Mouse (Mus musculus): ENCODE results near the gene Cyb5b. TPM values are rescaled to one million over a fixed set of nuclear protein-coding genes. Genes with fewer than 3 reads are reported as not detected.
"Not testable (repeated sequence)": the region's sequence is repeated elsewhere in the genome, so short reads cannot be mapped to it uniquely, and the experiment has no call there.

Cyb5b gene
- polyA plus RNA-seq, 1 experiment from 2014 or later, result 116 TPM

DNA sequence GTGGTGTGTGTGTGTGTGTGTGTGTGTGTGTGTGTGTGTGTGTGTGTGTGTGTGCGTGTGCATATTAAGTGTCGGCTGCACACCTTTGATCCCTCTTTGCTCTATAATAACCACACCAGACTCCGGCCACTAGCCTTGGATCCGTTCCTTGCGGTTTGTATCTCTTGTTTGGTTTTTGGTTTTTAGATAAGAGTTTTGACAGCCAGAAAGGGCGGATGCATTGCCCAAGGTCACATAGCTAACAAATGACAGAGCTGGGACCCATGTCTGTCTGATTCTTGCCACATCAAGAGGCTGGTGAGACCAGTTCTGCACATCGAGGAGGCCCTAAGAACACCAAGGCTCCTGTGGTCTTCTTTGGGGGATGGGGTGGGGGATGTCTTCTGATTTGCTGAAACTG, 58.7 kb downstream of the Cyb5b start:
- Histone ChIP-seq H3K27me3 (ENCODE audit: insufficient read depth, low read length) (no peaks in the 10 kb centered on the region), H3K4me1 (replicated peaks; ENCODE audit: insufficient read depth, low read length) (peaks cover 4% of the 10 kb centered on the region; the same call in 1 of the 2 replicates), H3K4me2 (ENCODE audit: low read length) (no peak overlapping the region), H3K27ac (no peak overlapping the region), H3K4me3 (replicated peaks; ENCODE audit: low read depth, low read length) (no peak overlapping the region), H3K36me3 (ENCODE audit: insufficient read depth, low read length) (no peaks in the 10 kb centered on the region), H3K9ac (ENCODE audit: low read depth, low read length) (no peak overlapping the region), H3K9me3 (replicated peaks; ENCODE audit: low read length) (no peaks in the 10 kb centered on the region)
- TF ChIP-seq CTCF (IDR thresholded peaks at IDR 0.05; ENCODE audit: low read depth), result no peak
- ATAC-seq (replicated peaks; ENCODE audit: low FRiP score, low read depth), result no peak
- DNase-seq (ENCODE audit: low spot score), result no peak
- WGBS, result 85% methylated on average over 7 of the region's 7 CpGs

DNA sequence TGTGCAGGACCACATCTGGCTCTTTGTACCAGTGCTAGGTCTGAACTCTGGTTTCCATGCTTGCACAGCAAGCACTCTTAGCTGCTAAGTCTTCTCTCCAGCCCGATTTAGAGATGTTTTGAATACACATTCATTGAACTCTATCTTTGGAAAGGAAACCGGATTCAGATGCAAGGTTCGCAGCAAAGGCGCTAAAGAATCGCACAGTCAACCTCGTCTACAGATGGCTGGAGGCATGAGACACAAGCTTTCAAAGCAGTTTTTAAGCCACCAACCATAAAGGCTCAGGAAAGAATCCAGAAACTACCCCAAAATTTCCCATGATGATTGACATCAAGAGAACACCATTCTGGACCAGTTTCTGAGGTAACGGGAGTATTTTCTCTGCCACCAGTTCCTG, 61.6 kb downstream of the Cyb5b start:
- H3K9me3 ChIP-seq (replicated peaks; ENCODE audit: low read length), result no peaks in the 10 kb centered on the region
- DNase-seq (ENCODE audit: low spot score), result no peak
- no peak for ATAC-seq (replicated peaks; ENCODE audit: low FRiP score, low read depth)
- peaks cover under 1% of the 10 kb centered on the region; the same call in 1 of the 2 replicates for H3K4me1 ChIP-seq (replicated peaks; ENCODE audit: insufficient read depth, low read length)
- no peak overlapping the region for H3K4me2 ChIP-seq (ENCODE audit: low read length)
- no peak for TF ChIP-seq CTCF (IDR thresholded peaks at IDR 0.05; ENCODE audit: low read depth)
- H3K27me3 ChIP-seq (ENCODE audit: insufficient read depth, low read length), result no peaks in the 10 kb centered on the region
- no peaks in the 10 kb centered on the region for H3K36me3 ChIP-seq (ENCODE audit: insufficient read depth, low read length)
- H3K27ac ChIP-seq, result no peak overlapping the region
- no peak overlapping the region for H3K9ac ChIP-seq (ENCODE audit: low read depth, low read length)
- WGBS, result 87% methylated on average over 7 of the region's 7 CpGs
- no peak overlapping the region for H3K4me3 ChIP-seq (replicated peaks; ENCODE audit: low read depth, low read length)

DNA sequence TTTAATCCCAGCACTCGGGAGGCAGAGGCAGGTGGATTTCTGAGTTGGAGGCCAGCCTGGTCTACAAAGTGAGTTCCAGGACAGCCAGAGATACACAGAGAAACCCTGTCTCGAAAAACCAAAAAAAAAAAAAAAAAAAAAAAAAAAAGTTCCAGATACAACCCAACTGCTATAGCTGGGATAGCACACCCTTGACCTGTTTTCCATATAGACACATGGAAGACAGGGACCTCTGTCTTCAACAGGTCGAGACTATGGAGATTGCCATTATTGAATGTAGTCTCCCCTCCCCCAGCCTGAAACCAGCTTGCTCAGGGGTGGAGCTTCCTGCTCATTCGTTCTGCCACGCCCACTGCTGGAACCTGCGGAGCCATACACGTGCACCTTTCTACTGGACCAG, 66.8 kb downstream of the Cyb5b start:
- H3K4me2 ChIP-seq (ENCODE audit: low read length); DNase-seq (ENCODE audit: low spot score); H3K27me3 ChIP-seq (ENCODE audit: insufficient read depth, low read length); H3K9ac ChIP-seq (ENCODE audit: low read depth, low read length); H3K9me3 ChIP-seq (replicated peaks; ENCODE audit: low read length); ATAC-seq (replicated peaks; ENCODE audit: low FRiP score, low read depth); H3K4me1 ChIP-seq (replicated peaks; ENCODE audit: insufficient read depth, low read length); H3K36me3 ChIP-seq (ENCODE audit: insufficient read depth, low read length); H3K4me3 ChIP-seq (replicated peaks; ENCODE audit: low read depth, low read length); H3K27ac ChIP-seq: not testable (repeated sequence)
- 71% methylated on average over 7 of the region's 7 CpGs for WGBS

DNA sequence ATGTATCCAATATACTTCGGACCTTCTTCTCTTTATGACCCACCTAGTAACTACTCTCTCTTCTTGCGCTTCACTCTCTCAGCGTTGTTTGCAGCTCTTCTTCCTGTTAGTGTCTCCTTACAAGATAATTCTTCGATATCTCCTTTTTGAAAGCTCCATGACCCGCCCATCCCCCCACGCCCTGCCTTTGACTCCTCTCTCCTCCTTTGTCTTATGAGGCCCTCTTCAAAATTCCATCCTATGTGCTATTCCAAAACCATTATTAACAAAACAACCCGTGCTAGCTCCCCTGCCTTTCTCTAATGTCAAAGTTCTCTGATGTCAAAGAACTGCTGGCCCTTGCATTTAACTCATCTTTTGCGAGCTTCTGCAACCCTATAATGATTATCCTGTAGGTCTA, 67.7 kb downstream of the Cyb5b start:
- ATAC-seq (replicated peaks; ENCODE audit: low FRiP score, low read depth) (no peak), DNase-seq (ENCODE audit: low spot score) (no peak)
- Histone ChIP-seq H3K27ac (no peak overlapping the region), H3K36me3 (ENCODE audit: insufficient read depth, low read length) (no peaks in the 10 kb centered on the region), H3K4me1 (replicated peaks; ENCODE audit: insufficient read depth, low read length) (0 out of 2 replicates have a peak, but pooled peaks cover 3% of the 10 kb centered on the region), H3K27me3 (ENCODE audit: insufficient read depth, low read length) (no peaks in the 10 kb centered on the region), H3K4me3 (replicated peaks; ENCODE audit: low read depth, low read length) (no peak overlapping the region), H3K4me2 (ENCODE audit: low read length) (no peak overlapping the region), H3K9ac (ENCODE audit: low read depth, low read length) (no peak overlapping the region), H3K9me3 (replicated peaks; ENCODE audit: low read length) (no peaks in the 10 kb centered on the region)
- no peak for TF ChIP-seq CTCF (IDR thresholded peaks at IDR 0.05; ENCODE audit: low read depth)
- 84% methylated on average over 8 of the region's 8 CpGs for WGBS

DNA sequence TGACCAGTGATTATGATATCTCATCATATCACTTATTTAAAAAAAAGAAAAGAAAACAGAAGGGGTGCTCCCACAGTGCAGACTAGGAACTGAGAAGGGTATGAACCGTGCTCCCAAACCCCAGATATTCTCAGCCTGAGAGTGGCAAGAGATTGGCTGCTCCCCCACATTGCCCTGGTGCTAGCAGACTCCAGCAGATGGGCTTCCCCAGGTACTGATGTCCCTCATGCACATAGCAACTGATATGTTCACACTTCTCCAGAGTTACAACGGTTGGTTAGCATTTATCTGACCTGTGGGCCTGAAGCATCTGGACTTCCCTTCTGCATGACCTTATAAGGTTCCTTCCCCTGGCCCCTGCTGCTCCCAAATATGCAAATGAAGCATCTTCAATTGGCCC, 68.6 kb downstream of the Cyb5b start:
- Histone ChIP-seq H3K9me3 (replicated peaks; ENCODE audit: low read length) (no peaks in the 10 kb centered on the region), H3K4me3 (replicated peaks; ENCODE audit: low read depth, low read length) (no peak overlapping the region), H3K27me3 (ENCODE audit: insufficient read depth, low read length) (no peaks in the 10 kb centered on the region), H3K27ac (no peak overlapping the region), H3K4me1 (replicated peaks; ENCODE audit: insufficient read depth, low read length) (0 out of 2 replicates have a peak, but pooled peaks cover 3% of the 10 kb centered on the region), H3K9ac (ENCODE audit: low read depth, low read length) (no peak overlapping the region), H3K4me2 (ENCODE audit: low read length) (no peak overlapping the region), H3K36me3 (ENCODE audit: insufficient read depth, low read length) (no peaks in the 10 kb centered on the region)
- 80% methylated on average over 2 of the region's 2 CpGs for WGBS
- DNase-seq (ENCODE audit: low spot score) (no peak), ATAC-seq (replicated peaks; ENCODE audit: low FRiP score, low read depth) (no peak)
- no peak for TF ChIP-seq CTCF (IDR thresholded peaks at IDR 0.05; ENCODE audit: low read depth)

DNA sequence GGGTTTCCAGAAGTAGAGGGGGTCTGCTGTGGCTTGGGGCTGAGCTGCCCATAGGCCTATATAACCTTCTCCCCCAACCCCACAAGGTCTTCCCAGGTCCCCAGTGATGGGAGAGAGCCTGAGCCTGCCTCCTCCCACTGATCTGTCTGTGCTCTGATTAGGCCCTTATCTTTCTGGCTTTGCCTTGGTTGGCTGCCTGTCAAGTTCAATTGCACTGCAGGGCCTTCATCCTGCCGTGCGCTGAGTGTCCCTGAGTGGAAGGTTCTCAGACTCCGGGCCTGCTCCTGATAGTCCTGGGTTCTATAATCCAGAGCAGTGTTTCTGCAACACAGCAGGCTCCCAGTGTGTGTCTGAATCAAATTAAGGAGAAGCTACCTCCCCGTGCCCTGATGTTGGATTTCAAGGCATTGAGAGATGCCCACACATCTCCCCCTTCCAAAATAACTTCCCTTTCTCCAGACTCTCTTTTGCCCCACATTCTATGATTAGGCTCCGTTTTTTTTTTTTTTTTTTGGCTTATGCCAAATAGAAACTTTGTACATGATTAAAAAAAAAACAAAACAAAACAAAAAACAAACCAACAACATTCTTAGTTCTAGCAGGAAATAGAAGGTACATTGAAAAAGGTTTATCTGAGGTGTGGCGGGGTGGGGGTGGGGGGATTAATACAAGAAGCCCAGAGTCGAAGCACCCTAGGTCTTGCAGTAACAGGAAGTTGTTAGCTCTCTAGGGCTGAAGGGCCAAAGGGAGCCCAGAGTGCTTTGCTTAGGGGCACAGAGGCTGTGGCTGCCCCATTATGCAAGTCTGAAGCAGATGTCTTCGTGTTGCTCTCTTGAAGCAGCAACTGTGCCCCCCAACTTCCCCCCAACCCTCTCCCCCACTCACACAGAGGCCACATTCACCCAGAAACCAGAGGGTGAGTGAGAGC, 71.7 kb downstream of the Cyb5b start:
- 0 out of 2 replicates have a peak, but pooled peaks cover 3% of the 10 kb centered on the region for H3K4me1 ChIP-seq (replicated peaks; ENCODE audit: insufficient read depth, low read length)
- no peak overlapping the region for H3K4me2 ChIP-seq (ENCODE audit: low read length)
- ATAC-seq (replicated peaks; ENCODE audit: low FRiP score, low read depth) (no peak), DNase-seq (ENCODE audit: low spot score) (no peak)
- 0 out of 2 replicates have a peak overlapping the region, but pooled peaks have one; percentile 2 for H3K27ac ChIP-seq
- peaks cover 3% of the 10 kb centered on the region; the same call in 1 of the 2 replicates for H3K9me3 ChIP-seq (replicated peaks; ENCODE audit: low read length)
- H3K36me3 ChIP-seq (ENCODE audit: insufficient read depth, low read length), result no peaks in the 10 kb centered on the region
- H3K27me3 ChIP-seq (ENCODE audit: insufficient read depth, low read length), result no peaks in the 10 kb centered on the region
- no peak overlapping the region for H3K9ac ChIP-seq (ENCODE audit: low read depth, low read length)
- H3K4me3 ChIP-seq (replicated peaks; ENCODE audit: low read depth, low read length), result no peak overlapping the region
- TF ChIP-seq CTCF (IDR thresholded peaks at IDR 0.05; ENCODE audit: low read depth), result no peak
- WGBS, result 58% methylated on average over 8 of the region's 8 CpGs

Measured in kidney, postnatal 0 days (tissue).